Mouse (Mus musculus) small intestine, adult 10 weeks (tissue): ENCODE measurements around the gene Hoxc11. TPM values are rescaled to one million over a fixed set of nuclear protein-coding genes. Genes with fewer than 3 reads are reported as not detected.

Source experiments
- polyA plus RNA-seq: library from polyadenylated mRNA; stranded (reverse); fragments of 350-450 nt; fragmentation: Illumina TruSeq; extraction: RNeasy Lipid Tissue Mini Kit (QIAGEN cat#74804); gene quantifications from one replicate; pipeline ENCODE4 v1.2.3, GENCODE M21; 2014; ENCODE audit warnings: low replicate concordance

The Hoxc11 gene
- not detected for polyA plus RNA-seq

GRCm38 (mm10) chr15:102954192-102955006, at the start of gene Hoxc11:
Gene Hoxc11, plus strand, starts transcription at chr15:102954427.

GRCm38 (mm10) chr15:102921053-102922011, 32.9 kb upstream of the Hoxc11 start, which contains the start of gene Hoxc13:
Gene Hoxc13, plus strand, starts transcription at chr15:102921103.

GRCm38 (mm10) chr15:102936279-102936972, 17.8 kb upstream of the Hoxc11 start, which contains the start of gene Hoxc12:
Gene Hoxc12, plus strand, starts transcription at chr15:102936757.

GRCm38 (mm10) chr15:102966776-102967311, 12.6 kb downstream of the Hoxc11 start, which contains the start of gene Hoxc10:
Gene Hoxc10, plus strand, starts transcription at chr15:102966796.

GRCm38 (mm10) chr15:102967312-102967510, 13.0 kb downstream of the Hoxc11 start, which contains the start of gene Hoxc5:
Gene Hoxc5, plus strand, starts transcription at chr15:102967443.

GRCm38 (mm10) chr15:102976171-102976570, 21.9 kb downstream of the Hoxc11 start, which contains the start of gene Hoxc9:
Gene Hoxc9, plus strand, starts transcription at chr15:102976439.

GRCm38 (mm10) chr15:102990461-102991397, 36.5 kb downstream of the Hoxc11 start, which contains the start of gene Hoxc8:
Gene Hoxc8, plus strand, starts transcription at chr15:102990607.

GRCm38 (mm10) chr15:102997939-102998355, 43.7 kb downstream of the Hoxc11 start, which contains the start of gene Hoxc6:
Gene Hoxc6, plus strand, starts transcription at chr15:102998257.

Other genes with a start within 250 kb of the Hoxc11 start
- gene Calcoco1, start 232.2 kb upstream of the Hoxc11 start, polyA plus RNA-seq, result 28.1 TPM
- gene Hoxc13, start 33.3 kb upstream of the Hoxc11 start, polyA plus RNA-seq, result not detected
- not detected for gene Hoxc12, start 17.7 kb upstream of the Hoxc11 start, polyA plus RNA-seq
- gene Hoxc10, start 12.4 kb downstream of the Hoxc11 start, polyA plus RNA-seq, result not detected
- 0.89 TPM for gene Hoxc5, start 13.0 kb downstream of the Hoxc11 start, polyA plus RNA-seq
- not detected for gene Hoxc9, start 22.0 kb downstream of the Hoxc11 start, polyA plus RNA-seq
- not detected for gene Hoxc8, start 36.2 kb downstream of the Hoxc11 start, polyA plus RNA-seq
- 0.89 TPM for gene Hoxc6, start 43.8 kb downstream of the Hoxc11 start, polyA plus RNA-seq
- 4.9 TPM for gene Hoxc4, start 64.5 kb downstream of the Hoxc11 start, polyA plus RNA-seq
- gene Smug1, start 212.7 kb downstream of the Hoxc11 start, polyA plus RNA-seq, result 10.2 TPM